Mouse (Mus musculus) layer of hippocampus, postnatal 36 days (tissue): ENCODE measurements around the gene Ripor2. TPM values are rescaled to one million over a fixed set of nuclear protein-coding genes. Genes with fewer than 3 reads are reported as not detected.

ENCODE experiments used
- DNase-seq, 2 experiments: peaks; one replicate each; pipeline ENCODE4 v3.0.0; 2022
- total RNA-seq, 2 experiments: library from RNA; stranded (reverse); gene quantifications; 2 replicates each; pipeline ENCODE4 v1.2.3; 2021

Ripor2 gene
- total RNA-seq, 2 experiments from 2014 or later: 75.7 to 81.1 TPM

- DNase-seq: no peak
Measured at GRCm38 (mm10) chr13:24619711-24620110, 37.7 kb downstream of the Ripor2 start.

- DNase-seq: no peak
Measured at GRCm38 (mm10) chr13:24620439-24620838, 38.5 kb downstream of the Ripor2 start.

- no peak for DNase-seq
Measured at GRCm38 (mm10) chr13:24623631-24624030, 41.6 kb downstream of the Ripor2 start.

- no peak for DNase-seq
Measured at GRCm38 (mm10) chr13:24625071-24625470, 43.1 kb downstream of the Ripor2 start.

- no peak for DNase-seq
Measured at GRCm38 (mm10) chr13:24626698-24627436, 44.9 kb downstream of the Ripor2 start.

- no peak for DNase-seq
Measured at GRCm38 (mm10) chr13:24628192-24628591, 46.2 kb downstream of the Ripor2 start.

- DNase-seq: no peak
Measured at GRCm38 (mm10) chr13:24629073-24629621, 47.2 kb downstream of the Ripor2 start.

- no peak for DNase-seq
Measured at GRCm38 (mm10) chr13:24630364-24630763, 48.4 kb downstream of the Ripor2 start.

- no peak for DNase-seq
Measured at GRCm38 (mm10) chr13:24632988-24633577, 51.1 kb downstream of the Ripor2 start.

GRCm38 (mm10) chr13:24634346-24635120, 52.5 kb downstream of the Ripor2 start:
- DNase-seq: no peak

- peak in 1 of 2 experiments; percentile 60 for DNase-seq
Measured at GRCm38 (mm10) chr13:24638371-24639214, 56.6 kb downstream of the Ripor2 start.

GRCm38 (mm10) chr13:24639215-24640165, 57.5 kb downstream of the Ripor2 start:
- no peak for DNase-seq

GRCm38 (mm10) chr13:24640166-24640560, 58.2 kb downstream of the Ripor2 start:
- no peak for DNase-seq

GRCm38 (mm10) chr13:24640836-24641385, 58.9 kb downstream of the Ripor2 start:
- DNase-seq: no peak

GRCm38 (mm10) chr13:24641491-24642430, 59.8 kb downstream of the Ripor2 start:
- DNase-seq: no peak

GRCm38 (mm10) chr13:24645146-24645545, 63.2 kb downstream of the Ripor2 start:
- DNase-seq: no peak

- no peak for DNase-seq
Measured at GRCm38 (mm10) chr13:24646324-24646723, 64.3 kb downstream of the Ripor2 start.

GRCm38 (mm10) chr13:24647444-24647843, 65.5 kb downstream of the Ripor2 start:
- DNase-seq: no peak

GRCm38 (mm10) chr13:24648027-24648426, 66.0 kb downstream of the Ripor2 start:
- no peak for DNase-seq
